Mouse (Mus musculus) embryo, embryonic 10 days (tissue): ENCODE results near the gene Dock1.

Experiments
- DNase-seq: peaks from one replicate; pipeline ENCODE4 v3.0.0-alpha.2; 2015; ENCODE audit warnings: low spot score

The Dock1 gene

DNA sequence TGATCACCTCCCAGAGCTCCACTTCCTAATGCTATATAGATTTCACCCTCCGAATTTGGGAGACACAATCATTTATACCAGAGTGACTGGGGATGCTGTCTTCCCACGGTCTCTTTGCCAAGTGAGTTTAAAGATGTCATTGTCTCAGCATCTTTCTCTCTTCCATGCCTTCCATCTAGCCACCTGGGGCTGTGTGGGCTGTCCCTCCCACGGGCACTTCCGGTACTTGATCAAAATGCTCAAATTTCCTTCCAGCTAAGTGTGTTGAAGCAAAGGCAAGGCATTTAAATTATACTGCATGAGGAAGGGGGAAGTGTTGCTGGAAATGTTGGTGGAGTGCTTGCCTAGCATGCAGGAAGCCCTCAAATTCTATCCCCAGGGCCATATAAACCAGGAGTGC, 388.6 kb downstream of the Dock1 start:
- DNase-seq: no peak

- DNase-seq: no peak
Measured at GRCm38 (mm10) chr7:135059562-135059961, 389.1 kb downstream of the Dock1 start.

GRCm38 (mm10) chr7:135063886-135064285, 393.4 kb downstream of the Dock1 start:
- DNase-seq: no peak

GRCm38 (mm10) chr7:135065301-135065700, 394.8 kb downstream of the Dock1 start:
- peak; percentile 16 for DNase-seq

DNA sequence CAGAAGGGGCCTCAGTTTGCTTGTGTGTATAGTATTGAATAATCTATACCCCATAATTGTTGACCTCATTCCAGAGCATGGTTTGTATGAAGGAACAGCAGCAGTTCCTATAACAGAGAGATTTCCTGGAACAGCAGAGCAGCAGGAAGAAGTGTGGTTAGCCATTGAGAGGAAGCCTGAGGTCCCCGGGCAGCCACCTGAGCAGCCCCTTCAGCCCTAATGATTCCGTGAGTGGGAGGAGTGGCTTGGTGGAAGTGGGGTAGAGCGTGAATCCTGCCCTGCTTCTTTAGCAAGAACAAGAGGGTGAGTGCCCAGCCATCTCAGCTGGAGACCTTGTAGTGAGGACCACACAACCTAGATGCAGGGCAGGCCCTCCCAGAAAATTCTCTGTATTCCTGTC, 398.4 kb downstream of the Dock1 start:
- no peak for DNase-seq

DNA sequence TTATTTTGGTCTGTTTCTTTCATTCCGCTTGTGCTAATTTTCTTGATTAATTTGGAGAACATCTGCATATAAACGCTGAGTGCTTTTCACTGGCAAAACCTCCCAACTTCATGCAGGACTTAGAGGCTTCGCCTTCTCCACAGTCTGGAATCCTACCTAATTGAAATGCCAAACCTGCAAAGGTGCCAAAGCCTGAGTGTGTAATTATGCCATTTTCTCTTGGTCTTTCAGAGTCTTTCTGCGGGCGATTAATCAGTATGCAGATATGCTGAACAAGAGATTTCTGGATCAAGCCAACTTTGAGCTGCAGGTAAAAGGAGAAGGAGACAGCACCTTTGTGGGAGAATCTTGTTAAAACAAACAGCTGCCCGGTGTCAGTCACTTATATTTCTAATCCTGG, 406.4 kb downstream of the Dock1 start:
- no peak for DNase-seq

DNA sequence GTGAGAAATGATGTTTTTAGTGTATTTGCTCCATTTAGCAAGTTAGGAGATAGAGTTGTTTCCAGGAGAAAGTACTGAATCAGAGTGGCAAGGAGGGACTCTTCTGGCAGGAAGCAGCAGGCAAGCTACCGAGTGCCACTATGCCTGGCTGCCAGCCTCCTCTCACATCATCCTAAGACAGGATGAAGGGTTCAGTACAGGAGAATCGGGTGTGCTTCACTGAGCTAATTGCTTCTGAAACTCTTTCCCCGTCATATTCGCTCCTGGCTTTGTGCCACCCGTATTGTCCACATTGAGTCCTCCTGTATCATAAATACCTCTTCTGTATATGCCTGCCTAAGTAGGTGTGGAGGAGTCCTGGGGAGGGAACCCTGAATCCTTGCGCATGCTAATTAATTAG, 406.9 kb downstream of the Dock1 start:
- no peak for DNase-seq

- DNase-seq: no peak
Measured at GRCm38 (mm10) chr7:135077806-135078205, 407.4 kb downstream of the Dock1 start.

- DNase-seq: no peak
Measured at GRCm38 (mm10) chr7:135083421-135083820, 413.0 kb downstream of the Dock1 start.

- DNase-seq: no peak
Measured at GRCm38 (mm10) chr7:135084069-135084468, 413.6 kb downstream of the Dock1 start.

GRCm38 (mm10) chr7:135086556-135086955, 416.1 kb downstream of the Dock1 start:
- DNase-seq: no peak

DNA sequence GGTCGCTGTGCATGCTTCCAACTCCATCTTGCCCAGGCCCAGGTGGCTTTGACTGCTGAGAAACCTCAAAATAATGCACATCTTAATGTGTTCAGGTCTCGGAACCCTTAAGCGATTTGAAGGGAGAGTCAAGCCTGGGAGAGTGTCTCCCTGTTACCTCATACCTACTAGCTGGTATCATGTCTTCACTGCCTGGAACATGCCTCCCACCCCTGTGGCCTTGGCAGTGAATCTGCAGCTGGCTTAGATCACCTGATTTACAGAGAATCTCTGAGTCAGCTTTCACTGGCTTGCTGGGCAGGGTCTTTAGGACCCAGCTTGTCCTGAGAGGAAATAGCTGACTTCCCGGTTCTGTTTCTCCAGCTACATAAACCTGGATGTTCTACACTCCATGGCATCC, 419.2 kb downstream of the Dock1 start:
- DNase-seq: no peak

GRCm38 (mm10) chr7:135093851-135094250, 423.4 kb downstream of the Dock1 start:
- DNase-seq: no peak

DNA sequence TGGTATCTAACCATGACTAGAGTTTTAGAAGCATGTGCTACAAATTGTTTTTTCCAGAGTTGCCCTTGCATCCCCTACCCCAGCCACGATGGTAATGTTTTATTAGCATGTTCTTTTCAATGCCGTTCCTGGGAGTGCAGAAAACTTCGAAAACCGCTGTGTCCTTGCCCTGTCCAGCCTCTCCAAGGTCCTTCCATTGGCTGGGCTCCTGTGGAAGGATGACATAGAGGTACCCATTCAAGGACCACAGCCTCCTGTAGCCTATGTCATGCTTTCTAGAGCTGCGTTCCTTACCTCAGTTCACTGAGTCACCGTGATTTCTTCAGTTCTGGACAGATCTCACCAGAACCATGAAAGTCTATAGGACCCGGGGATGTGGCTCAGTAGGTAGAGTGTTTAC, 431.5 kb downstream of the Dock1 start:
- DNase-seq: no peak

GRCm38 (mm10) chr7:135106536-135106935, 436.1 kb downstream of the Dock1 start:
- no peak for DNase-seq

DNA sequence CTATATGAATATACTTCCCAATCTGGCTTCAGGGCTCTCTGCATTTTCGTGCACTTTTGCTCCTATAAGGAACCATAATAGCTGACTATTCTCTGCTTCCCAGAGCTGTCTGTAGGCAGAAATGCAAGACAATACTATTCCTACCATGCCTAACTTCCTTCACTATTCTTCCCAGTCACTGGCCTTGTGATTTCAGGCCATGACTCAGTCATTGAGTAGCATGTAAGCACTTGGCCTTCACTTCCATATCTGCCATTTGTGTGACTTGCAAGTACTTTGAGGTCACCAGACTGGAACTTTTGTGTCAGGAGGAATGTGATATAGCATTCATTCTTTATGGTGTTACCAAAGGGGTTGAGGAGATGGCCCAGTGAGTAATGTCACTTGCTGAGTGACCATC, 439.9 kb downstream of the Dock1 start:
- no peak for DNase-seq

DNA sequence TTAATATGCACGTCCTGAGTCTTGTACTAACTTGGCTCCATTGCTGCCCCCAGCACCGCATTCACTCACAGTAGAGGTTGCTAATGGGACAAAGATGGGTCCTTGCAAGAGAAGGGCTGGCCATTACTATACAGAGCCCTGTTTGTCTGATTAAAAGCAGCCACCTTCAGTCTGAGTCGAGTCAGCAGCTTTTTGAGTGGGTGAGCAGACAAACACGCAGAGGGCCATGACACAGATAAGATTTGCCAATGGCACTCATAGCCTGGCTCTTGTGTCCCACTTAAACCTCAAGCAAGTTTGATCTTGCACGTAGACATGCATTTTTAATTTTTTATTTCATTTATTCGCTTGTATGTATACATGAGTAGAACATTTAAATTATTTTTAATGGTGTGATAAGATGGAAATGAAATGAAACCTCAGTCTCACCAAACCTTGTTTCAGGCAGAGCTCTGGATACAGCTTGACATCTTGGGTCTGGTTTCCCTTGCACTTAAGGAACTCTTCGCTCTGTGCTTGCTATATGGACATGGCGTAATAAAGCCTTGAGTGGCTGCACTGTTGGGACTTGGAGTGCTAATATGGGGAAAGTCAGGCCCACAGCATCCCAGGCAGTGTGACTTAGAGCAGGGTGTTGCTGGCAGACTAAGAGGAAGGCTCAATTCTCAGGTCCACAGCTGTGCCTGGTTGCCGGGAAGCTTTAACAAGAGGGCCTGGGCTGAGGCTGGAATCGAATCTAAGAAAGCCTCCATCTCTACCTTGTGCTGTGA, 455.0 kb downstream of the Dock1 start:
- DNase-seq: no peak

GRCm38 (mm10) chr7:135132461-135132860, 462.0 kb downstream of the Dock1 start:
- DNase-seq: no peak

GRCm38 (mm10) chr7:135134619-135135018, 464.2 kb downstream of the Dock1 start:
- no peak for DNase-seq

DNA sequence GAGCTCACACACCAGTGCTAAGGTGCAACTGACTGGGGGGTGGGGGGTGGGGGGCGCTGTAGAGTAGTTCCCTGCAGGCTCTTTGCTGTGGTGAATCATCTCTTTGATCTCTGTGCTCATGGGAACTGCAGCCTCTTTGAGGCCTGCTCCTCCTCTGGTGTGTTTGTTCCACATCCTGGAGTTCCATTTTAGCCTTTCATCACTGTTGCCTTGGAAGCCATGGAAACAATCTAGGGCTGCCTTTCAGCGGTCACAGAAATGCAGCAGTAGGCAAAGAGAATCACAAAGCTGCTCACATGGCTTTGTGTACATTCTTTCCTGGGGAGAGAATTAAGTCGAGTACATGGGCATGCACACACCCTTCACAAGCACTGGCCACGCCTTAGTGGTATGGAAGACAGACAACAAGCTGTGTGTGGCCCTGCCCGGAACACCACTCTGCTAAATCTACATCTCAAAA, 468.7 kb downstream of the Dock1 start:
- peak; percentile 57 for DNase-seq

- no peak for DNase-seq
Measured at GRCm38 (mm10) chr7:135144731-135145130, 474.3 kb downstream of the Dock1 start.

DNA sequence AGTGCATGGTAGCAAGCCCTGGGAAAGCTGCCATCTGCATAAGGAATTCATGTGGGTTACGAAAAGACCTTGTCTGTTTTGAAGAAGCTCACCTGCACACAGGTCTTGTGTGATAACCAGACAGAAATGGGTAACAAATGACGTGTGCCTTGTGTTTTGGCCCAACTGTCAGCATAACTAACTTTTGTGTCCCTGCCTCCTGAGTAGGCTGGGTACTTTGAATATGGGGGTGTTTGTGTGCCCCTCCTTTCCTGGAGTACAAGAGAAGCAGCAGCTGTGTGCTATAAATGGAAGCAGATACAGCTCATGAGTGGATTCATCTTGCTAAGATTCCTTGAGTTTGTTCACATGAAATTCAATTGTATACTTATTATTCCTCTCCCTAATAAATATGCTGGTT, 480.5 kb downstream of the Dock1 start:
- no peak for DNase-seq

GRCm38 (mm10) chr7:135157571-135157970, 487.1 kb downstream of the Dock1 start:
- DNase-seq: no peak

- DNase-seq: no peak
Measured at GRCm38 (mm10) chr7:135158381-135158780, 487.9 kb downstream of the Dock1 start.
